Mouse (Mus musculus) large intestine, adult 2 months (tissue): ENCODE results near the gene Slc25a30. TPM values are rescaled to one million over a fixed set of nuclear protein-coding genes. Genes with fewer than 3 reads are reported as not detected.

Experiments used
- polyA plus RNA-seq: library from polyadenylated mRNA; depleted of rRNA; stranded (reverse); fragments of >200 nt; gene quantifications from 2 replicates; pipeline ENCODE4 v1.2.3, GENCODE M21; 2012; rRNA removed

Slc25a30 gene
- polyA plus RNA-seq, 1 experiment: 2.4 TPM

Other genes with a start within 250 kb of the Slc25a30 start
- gene Spert, start 193.9 kb downstream of the Slc25a30 start, polyA plus RNA-seq: not detected in 2 replicates
- not detected in 2 replicates for gene Erich6b, start 144.8 kb downstream of the Slc25a30 start, polyA plus RNA-seq
- 9.8 and 12.9 TPM in 2 replicates for gene Cog3, start 32.5 kb downstream of the Slc25a30 start, polyA plus RNA-seq
- gene Tpt1, start 58.1 kb upstream of the Slc25a30 start, polyA plus RNA-seq: 1,475 and 1,792 TPM in 2 replicates
- not detected in 2 replicates for gene Kctd4, start 168.0 kb upstream of the Slc25a30 start, polyA plus RNA-seq
- gene Gtf2f2, start 223.8 kb upstream of the Slc25a30 start, polyA plus RNA-seq: 3.9 and 4.1 TPM in 2 replicates